Mouse (Mus musculus) thymus, postnatal 25 days (tissue): ENCODE data around the gene Ppp2r2c.

Source experiments
- DNase-seq: peaks from one replicate; pipeline ENCODE4 v3.0.0; 2022

The Ppp2r2c gene

GRCm38 (mm10) chr5:36875956-36876355 lies 7.6 kb downstream of the Ppp2r2c start:
- no peak for DNase-seq

- no peak for DNase-seq
Measured at GRCm38 (mm10) chr5:36876777-36877396, 8.6 kb downstream of the Ppp2r2c start.

DNA sequence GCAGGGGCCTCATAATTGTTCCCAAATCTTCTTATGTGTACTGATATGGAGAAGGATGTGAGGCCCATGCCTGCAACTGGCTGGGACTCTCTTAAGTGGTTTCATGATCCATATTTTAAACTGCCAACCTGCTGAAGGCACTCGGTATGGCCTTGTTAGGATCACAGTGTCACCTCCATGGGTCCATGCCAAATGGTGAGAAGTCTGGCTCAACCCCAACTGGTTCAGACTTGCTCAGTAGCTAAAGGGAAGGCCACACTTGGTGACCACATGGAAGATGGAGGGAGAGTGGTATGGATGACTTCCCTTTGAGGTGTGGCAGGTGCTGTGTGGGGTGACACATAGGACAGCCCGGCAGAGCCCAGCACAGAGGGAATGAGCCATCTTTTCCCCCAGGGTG lies 9.3 kb downstream of the Ppp2r2c start:
- no peak for DNase-seq

DNA sequence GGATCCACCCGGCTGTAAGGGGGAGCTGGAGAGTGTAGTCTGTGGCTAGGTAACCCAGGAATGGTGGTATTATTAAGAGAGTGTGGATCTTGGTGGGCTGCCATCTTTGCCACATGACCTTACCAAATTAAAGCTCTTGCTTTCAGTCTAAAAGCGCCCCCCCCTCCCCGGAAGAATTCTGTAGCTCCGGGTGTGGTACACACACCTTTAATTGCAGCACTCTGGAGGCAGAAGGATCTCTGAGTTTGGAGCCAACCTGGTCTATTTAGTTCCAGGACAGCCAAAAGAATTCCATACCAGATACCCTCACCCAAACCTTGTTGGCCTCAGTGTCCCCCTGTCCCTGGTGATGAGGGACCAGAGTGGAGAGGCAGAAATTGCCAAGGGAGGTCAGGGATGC lies 10.5 kb downstream of the Ppp2r2c start:
- no peak for DNase-seq

DNA sequence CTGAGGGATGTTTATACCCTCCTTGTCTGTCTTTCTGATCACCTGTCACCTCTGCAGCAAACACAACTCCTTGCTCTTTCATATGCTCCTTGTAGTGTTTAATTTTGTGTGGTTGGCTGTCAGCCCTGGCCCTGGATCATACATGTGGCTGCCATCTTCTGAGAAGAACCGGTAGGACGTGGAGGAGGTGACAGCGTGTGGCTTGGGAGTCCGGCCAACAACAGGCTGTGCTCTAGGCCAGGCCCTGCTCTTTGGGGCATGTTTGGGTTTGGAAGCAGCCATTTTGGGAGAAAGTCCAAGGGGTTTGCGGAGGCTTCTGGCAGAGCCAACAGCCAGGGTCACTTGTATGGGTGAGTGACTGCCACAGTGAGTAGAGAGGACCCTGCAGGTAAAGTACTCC lies 12.3 kb downstream of the Ppp2r2c start:
- no peak for DNase-seq

DNA sequence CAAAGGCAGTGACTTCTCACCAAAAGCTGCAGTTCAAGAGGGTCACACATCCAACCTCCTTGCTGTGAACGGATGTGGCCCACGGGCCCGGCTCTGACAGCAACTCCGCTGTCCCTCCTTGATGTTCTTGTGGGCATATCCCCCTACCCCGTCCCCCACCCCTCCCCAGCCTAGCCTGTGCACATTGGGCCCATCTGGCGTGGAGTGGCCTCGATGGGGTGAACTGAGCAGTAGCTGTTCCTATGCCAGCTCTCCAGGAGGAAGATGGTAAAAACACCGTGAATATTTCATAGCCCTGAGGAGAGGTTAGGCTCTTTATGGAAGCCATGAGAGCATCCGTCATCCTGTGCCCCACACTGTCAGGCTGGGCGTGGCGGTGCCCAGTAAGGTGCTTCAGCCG lies 15.2 kb downstream of the Ppp2r2c start:
- DNase-seq, result no peak

GRCm38 (mm10) chr5:36885067-36885466 lies 16.8 kb downstream of the Ppp2r2c start:
- DNase-seq, result no peak

- DNase-seq, result no peak
Measured at GRCm38 (mm10) chr5:36885595-36885994, 17.3 kb downstream of the Ppp2r2c start.

DNA sequence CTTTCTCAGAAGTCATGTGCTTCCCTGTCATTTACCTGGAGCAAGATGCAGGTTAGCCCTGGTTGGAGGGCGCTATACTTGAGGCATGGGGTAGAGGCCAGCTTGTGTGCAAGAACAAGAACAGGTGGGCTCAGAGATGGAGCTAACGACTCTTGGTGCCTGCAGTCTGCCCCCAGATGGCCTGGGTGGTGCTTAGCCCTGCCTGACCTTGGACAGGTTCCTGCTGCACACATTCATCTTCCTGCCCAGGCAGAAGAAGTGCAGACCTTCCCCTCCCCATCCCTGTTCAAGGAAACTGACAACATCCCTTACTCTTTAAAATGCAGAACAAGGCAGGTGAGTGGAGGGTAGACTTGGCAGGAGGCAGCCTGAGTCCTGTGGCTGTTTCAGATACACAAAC lies 18.0 kb downstream of the Ppp2r2c start:
- DNase-seq, result no peak

GRCm38 (mm10) chr5:36886852-36887283 lies 18.6 kb downstream of the Ppp2r2c start:
- DNase-seq, result no peak

DNA sequence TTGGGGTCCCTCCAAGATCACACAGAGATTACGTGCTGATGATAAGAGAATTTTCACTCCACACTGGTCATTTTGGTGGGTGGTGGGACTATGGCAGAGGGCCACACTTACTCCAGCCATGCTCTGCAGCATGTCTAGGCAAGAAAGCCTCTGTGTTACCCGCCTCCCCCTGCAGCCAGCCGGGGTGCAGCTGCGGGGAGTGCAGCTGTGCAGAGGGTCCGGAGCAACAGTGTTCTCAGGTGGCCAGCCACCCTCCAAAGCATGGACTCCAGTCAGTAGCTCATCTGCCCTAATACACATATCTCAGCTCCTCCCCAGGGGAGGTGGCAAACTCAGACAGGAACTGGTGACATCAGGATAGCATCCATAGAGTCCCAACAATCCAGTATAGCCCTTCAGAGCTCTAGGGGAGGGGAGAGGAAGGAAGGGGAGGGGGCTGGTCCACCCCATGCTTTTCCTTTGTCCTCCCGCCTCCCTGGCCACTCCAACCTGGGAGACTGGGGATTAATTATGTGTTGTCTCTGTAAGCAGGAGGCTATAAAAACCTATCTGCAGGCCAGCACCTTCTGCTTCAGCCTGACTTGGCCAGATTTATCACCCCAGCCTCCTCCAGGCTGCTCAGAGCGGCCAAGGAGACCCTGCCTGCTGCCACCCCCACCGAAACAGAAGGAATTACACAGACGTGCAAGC lies 19.1 kb downstream of the Ppp2r2c start:
- no peak for DNase-seq

DNA sequence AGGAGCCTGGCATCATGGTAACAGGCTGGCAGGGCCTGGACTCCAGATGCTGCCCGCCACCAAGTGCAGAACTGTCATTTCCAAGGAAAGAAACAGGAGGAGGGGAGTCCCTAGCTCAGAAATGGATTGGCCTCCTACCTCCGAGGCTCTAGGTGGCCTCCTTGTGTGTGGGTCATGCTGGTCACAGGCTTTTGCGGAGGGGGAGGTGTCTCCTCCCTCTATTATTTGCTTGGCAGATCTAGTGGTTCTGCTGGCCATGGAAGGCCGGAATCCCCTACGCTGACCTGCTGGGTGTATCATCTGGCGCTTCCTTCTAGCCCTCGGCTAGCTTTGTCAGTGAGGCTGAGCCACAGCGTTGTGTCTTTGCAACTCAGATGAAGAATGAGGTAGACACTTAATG lies 20.2 kb downstream of the Ppp2r2c start:
- DNase-seq, result no peak

DNA sequence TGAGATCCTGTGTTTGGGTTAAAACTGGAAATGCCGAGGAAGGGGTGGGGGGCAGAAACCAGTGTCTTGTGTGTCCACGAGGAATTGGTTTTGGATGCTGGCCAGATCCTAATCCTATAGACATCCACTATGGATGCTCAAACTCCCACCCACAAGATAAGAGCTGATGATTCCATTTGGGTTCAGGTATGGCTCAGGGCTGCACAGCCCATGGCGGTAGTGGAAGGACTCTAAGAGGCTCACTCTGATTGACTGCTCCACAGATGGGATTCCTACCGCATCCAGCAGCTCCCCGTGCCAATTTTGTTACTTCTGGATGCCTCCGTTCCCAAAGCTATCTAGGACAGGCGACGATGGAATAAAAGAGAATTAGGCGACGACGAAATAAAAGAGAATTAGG lies 20.6 kb downstream of the Ppp2r2c start:
- DNase-seq, result no peak

GRCm38 (mm10) chr5:36889380-36889886 lies 21.1 kb downstream of the Ppp2r2c start:
- DNase-seq, result no peak

DNA sequence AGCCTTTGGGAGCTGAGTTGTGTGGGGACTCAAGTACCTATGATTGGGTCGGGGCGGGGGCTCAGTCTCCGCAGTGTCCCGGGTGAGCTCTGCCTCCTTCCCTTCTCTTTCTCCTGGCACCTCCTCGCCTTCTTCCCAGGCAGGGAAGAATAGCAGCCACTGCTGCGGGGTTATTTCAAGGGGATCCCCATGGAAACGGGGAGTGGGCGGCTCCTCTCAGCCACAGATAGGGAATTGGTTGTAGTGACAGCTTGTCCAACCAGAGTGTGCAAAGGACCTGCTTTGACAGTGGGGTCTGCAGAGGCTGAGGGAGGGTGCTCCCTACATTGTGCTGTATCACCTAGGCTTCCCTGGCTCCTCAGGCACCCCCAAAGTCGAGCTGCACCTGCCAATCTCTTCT lies 22.5 kb downstream of the Ppp2r2c start:
- DNase-seq, result no peak

DNA sequence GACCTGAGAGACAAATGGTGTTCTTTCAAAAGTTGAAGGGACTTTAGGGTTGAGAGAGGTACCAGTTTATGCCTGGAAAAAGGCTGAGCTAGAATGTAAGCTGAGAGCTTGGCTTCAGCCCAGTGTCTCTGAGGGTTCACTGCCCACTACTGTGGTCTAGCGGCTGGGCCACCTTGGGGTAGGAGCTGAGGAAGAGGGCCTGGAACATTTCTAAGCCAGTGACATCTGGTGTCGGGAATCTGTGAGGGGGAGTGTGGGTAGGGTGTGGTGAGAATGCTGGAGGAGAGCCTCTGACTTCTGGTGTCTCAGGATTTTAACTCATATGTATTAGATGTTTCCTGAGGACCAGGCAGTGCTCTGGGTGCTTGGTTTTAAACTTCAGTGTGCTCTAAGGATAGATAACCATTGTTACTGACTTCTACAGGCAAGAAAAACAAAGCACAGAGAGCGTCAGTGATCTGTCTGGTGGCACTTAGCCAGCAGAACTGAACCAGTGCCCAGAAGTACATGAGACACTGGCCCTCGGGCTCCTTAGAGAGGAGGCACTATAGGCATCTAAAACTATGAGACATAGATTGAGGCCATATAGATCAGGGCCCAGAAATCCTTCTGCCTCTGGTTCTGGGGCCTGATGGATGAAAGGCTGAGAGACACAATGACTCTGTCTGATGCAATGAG lies 23.6 kb downstream of the Ppp2r2c start:
- DNase-seq, result no peak

GRCm38 (mm10) chr5:36893263-36893662 lies 24.9 kb downstream of the Ppp2r2c start:
- DNase-seq, result no peak

- DNase-seq, result no peak
Measured at GRCm38 (mm10) chr5:36894070-36894469, 25.8 kb downstream of the Ppp2r2c start.

DNA sequence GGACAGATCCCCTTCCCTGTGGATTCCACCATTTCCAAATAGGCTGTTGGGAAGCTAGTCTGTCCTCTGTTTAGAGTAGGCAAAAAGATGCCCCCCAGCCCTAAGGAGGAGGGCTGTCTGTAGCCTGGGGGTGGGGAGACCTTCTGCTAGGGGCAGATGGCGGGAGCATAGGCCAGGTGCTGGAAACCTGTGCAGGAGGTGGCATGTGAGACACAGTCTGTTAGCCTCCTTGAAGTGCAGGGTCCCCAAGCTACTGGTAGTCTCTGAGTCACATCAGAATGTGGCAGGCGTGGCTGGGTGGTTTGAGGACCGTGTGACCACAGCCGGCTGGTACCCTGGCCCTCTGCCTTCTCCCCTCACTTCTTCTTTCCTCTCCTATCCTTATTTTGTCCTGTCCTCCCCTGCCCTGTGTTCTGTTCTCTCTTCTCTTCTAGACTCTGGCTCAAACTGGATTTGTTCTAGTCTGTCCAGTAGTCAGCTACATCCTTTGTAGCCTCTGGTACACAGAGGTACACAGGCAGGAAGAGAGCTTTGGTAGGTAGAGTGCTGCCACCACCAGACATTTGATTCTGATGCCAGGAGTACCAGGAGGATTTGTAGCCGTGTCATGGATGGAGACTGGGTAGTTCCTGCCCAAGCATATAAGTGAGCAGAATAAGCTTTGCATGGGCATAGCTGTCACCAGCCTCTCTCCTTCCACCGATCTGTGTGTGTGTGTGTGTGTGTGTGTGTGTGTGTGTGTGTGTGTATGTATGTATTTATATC lies 26.5 kb downstream of the Ppp2r2c start:
- DNase-seq, result no peak

DNA sequence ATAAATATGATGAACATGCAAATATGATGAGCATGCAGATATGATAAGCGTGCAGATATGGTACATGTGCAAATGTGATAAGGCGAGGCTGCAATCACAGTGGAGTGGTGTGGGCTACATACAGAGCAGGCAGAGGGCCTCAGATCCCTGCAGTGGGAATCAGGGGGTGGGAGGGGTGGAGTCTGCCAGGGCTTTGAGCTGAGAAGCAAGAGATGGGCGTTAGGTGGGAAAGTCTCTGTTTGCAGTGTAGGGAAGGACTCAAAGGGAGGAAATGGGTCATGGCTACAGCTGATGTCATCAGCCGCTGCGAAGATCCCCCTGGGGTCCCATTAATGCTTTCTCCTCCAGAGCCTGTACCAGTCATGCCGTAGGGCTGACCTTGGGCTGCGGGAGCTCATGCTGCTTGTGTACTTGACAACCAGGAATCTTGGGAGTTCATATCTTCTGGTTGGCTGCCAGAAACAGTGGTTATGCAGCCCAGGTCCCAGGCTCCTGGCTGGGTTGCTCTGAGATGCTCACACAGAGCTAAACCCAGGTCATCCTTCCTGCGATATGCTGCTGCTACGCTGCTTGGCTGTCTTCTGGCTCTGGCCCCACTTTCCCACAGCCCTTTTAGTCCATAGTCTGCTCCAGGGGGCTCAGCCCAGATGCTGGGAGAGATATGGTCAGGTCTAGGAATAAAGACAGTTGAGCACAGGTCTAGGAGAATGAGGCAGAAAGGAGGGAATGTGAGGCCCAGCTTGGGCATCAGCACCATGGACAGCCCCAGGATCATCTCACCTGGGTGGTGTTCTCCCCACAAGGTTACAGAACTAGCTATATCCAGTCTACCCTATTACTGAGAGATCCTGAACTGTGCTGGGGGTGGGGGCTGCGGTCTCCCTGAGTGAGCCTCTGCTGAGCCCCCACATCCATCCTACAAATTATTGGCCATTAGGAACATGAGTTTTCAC lies 27.6 kb downstream of the Ppp2r2c start:
- no peak for DNase-seq

- no peak for DNase-seq
Measured at GRCm38 (mm10) chr5:36897999-36898398, 29.7 kb downstream of the Ppp2r2c start.
